Mouse (Mus musculus): ENCODE results near the gene Lrrc15. TPM values are rescaled to one million over a fixed set of nuclear protein-coding genes. Genes with fewer than 3 reads are reported as not detected.

Lrrc15 gene
- polyA plus RNA-seq, 1 experiment from 2014 or later, result 0.46 TPM

GRCm38 (mm10) chr16:30260012-30260635 lies 22.9 kb downstream of the Lrrc15 start:
- H3K9ac ChIP-seq, result no peak overlapping the region
- no peaks in the 10 kb centered on the region for H3K36me3 ChIP-seq
- 73% methylated on average over 15 of the region's 15 CpGs for WGBS
- H3K4me2 ChIP-seq, result no peak overlapping the region
- H3K27ac ChIP-seq (ENCODE audit: poor library complexity, severe bottlenecking), result no peak overlapping the region
- peaks cover 9% of the 10 kb centered on the region; the same call in 1 of the 2 replicates for H3K27me3 ChIP-seq (replicated peaks)
- no peak for ATAC-seq (ENCODE audit: insufficient number of reproducible peaks, low FRiP score)
- no peaks in the 10 kb centered on the region for H3K9me3 ChIP-seq (replicated peaks)
- H3K4me3 ChIP-seq, result no peak overlapping the region
- H3K4me1 ChIP-seq (replicated peaks), result peaks cover 12% of the 10 kb centered on the region

DNA sequence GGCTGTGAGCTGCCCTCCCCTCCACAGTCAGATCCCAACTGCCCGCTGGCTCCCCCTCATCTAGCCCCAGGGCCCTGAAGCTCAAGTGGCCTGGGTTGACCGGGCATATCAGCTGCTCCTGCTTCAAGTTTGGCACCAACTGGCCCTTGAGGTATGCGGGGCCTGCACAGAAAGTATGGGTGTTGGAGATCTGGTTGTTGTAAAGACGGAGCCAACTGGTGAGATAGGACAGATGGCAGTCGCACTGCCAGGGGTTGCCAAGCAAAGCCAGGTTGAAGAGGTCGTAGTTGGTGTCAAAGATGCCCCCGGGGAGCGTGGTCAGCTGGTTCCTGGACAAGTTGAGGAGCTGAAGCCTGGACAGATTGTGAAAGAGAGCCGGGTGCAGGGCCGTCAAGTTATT lies 23.6 kb downstream of the Lrrc15 start:
- ATAC-seq (ENCODE audit: insufficient number of reproducible peaks, low FRiP score), result no peak
- Histone ChIP-seq H3K4me2 (no peak overlapping the region), H3K27me3 (replicated peaks) (peaks cover 9% of the 10 kb centered on the region; the same call in 1 of the 2 replicates), H3K27ac (ENCODE audit: poor library complexity, severe bottlenecking) (no peak overlapping the region), H3K36me3 (no peaks in the 10 kb centered on the region), H3K4me3 (no peak overlapping the region), H3K9ac (no peak overlapping the region), H3K4me1 (replicated peaks) (peaks cover 11% of the 10 kb centered on the region), H3K9me3 (replicated peaks) (no peaks in the 10 kb centered on the region)
- 67% methylated on average over 10 of the region's 10 CpGs for WGBS

- no peak overlapping the region for H3K9ac ChIP-seq
- WGBS, result 83% methylated on average over 7 of the region's 7 CpGs
- no peak overlapping the region for H3K4me2 ChIP-seq
- no peak overlapping the region for H3K27ac ChIP-seq (ENCODE audit: poor library complexity, severe bottlenecking)
- H3K9me3 ChIP-seq (replicated peaks), result no peaks in the 10 kb centered on the region
- ATAC-seq (ENCODE audit: insufficient number of reproducible peaks, low FRiP score), result no peak
- H3K4me1 ChIP-seq (replicated peaks), result peaks cover 11% of the 10 kb centered on the region
- H3K36me3 ChIP-seq, result no peaks in the 10 kb centered on the region
- H3K4me3 ChIP-seq, result no peak overlapping the region
- peaks cover 6% of the 10 kb centered on the region; the same call in 1 of the 2 replicates for H3K27me3 ChIP-seq (replicated peaks)
Observed at GRCm38 (mm10) chr16:30258441-30258840, 24.6 kb downstream of the Lrrc15 start.

GRCm38 (mm10) chr16:30257718-30258117 lies 25.3 kb downstream of the Lrrc15 start:
- Histone ChIP-seq H3K27ac (ENCODE audit: poor library complexity, severe bottlenecking) (no peak overlapping the region), H3K4me3 (no peak overlapping the region), H3K4me1 (replicated peaks) (peaks cover 11% of the 10 kb centered on the region), H3K27me3 (replicated peaks) (peaks cover 6% of the 10 kb centered on the region; the same call in 1 of the 2 replicates), H3K36me3 (no peaks in the 10 kb centered on the region), H3K9ac (no peak overlapping the region), H3K4me2 (no peak overlapping the region), H3K9me3 (replicated peaks) (no peaks in the 10 kb centered on the region)
- 65% methylated on average over 9 of the region's 9 CpGs for WGBS
- no peak for ATAC-seq (ENCODE audit: insufficient number of reproducible peaks, low FRiP score)

- Histone ChIP-seq H3K9me3 (replicated peaks) (no peaks in the 10 kb centered on the region), H3K4me3 (no peak overlapping the region), H3K9ac (no peak overlapping the region), H3K27me3 (replicated peaks) (peaks cover 21% of the 10 kb centered on the region), H3K4me2 (no peak overlapping the region), H3K27ac (ENCODE audit: poor library complexity, severe bottlenecking) (no peak overlapping the region), H3K36me3 (no peaks in the 10 kb centered on the region), H3K4me1 (replicated peaks) (peaks cover 11% of the 10 kb centered on the region)
- no peak for ATAC-seq (ENCODE audit: insufficient number of reproducible peaks, low FRiP score)
- WGBS, result 70% methylated on average over 7 of the region's 7 CpGs
Observed at GRCm38 (mm10) chr16:30255061-30255460, 28.0 kb downstream of the Lrrc15 start.

GRCm38 (mm10) chr16:30253900-30254299 lies 29.2 kb downstream of the Lrrc15 start:
- 68% methylated on average over 9 of the region's 9 CpGs for WGBS
- ATAC-seq (ENCODE audit: insufficient number of reproducible peaks, low FRiP score), result no peak
- no peak overlapping the region for H3K4me3 ChIP-seq
- no peaks in the 10 kb centered on the region for H3K36me3 ChIP-seq
- no peak overlapping the region for H3K9ac ChIP-seq
- H3K27ac ChIP-seq (ENCODE audit: poor library complexity, severe bottlenecking), result no peak overlapping the region
- H3K27me3 ChIP-seq (replicated peaks), result peaks cover 29% of the 10 kb centered on the region
- peaks cover 9% of the 10 kb centered on the region; the same call in 1 of the 2 replicates for H3K4me1 ChIP-seq (replicated peaks)
- H3K9me3 ChIP-seq (replicated peaks), result no peaks in the 10 kb centered on the region
- H3K4me2 ChIP-seq, result no peak overlapping the region

DNA sequence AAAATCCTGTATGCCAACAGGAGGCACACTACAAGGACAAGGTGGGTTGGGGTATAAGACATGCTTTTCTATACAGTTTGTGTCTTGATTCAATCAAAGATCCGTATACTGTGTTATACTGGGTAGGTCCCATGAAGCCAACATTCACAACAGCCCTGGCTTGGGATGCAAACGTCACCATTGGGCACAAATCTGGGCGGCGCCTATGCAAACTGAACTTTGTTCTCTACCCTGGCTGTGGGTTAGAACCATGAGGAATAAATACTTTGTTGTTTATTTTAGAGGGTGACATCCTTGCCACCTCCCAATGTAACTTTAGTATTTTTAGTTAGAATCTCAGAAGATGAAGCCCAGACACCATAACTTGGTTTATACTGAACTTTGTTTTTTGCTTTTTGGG lies 29.7 kb downstream of the Lrrc15 start:
- WGBS, result 82% methylated on average over 4 of the region's 4 CpGs

DNA sequence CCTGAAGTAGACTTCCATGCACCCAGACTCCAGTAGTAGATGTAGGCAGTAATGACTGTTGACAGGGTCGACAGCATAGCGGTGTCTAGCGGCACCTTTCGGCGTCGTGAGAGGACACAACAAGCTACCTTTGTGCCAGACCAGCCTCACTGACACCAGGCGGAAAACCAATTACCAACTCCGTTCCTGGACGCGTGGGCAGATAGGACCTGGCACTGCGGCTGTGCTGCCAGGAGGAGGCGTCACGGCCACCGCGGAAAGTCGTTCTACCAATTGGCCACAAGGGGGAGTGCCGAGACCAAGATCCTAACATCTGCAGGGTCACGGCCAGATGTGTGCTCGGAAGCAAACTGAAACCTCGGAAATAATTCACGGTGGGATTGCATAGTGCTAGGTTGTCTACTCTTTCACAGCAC lies 31.0 kb downstream of the Lrrc15 start:
- H3K4me2 ChIP-seq, result peak overlapping the region; percentile 59
- peaks cover 28% of the 10 kb centered on the region for H3K27me3 ChIP-seq (replicated peaks)
- peak overlapping the region; percentile 23 for H3K4me3 ChIP-seq
- peak; percentile 45; the same call in 1 of the 2 replicates for ATAC-seq (ENCODE audit: insufficient number of reproducible peaks, low FRiP score)
- no peaks in the 10 kb centered on the region for H3K9me3 ChIP-seq (replicated peaks)
- no peak overlapping the region for H3K9ac ChIP-seq
- H3K4me1 ChIP-seq (replicated peaks), result peaks cover 10% of the 10 kb centered on the region; the same call in 1 of the 2 replicates
- no peak overlapping the region for H3K27ac ChIP-seq (ENCODE audit: poor library complexity, severe bottlenecking)
- no peaks in the 10 kb centered on the region for H3K36me3 ChIP-seq
- WGBS, result 2% methylated on average over 21 of the region's 21 CpGs

More for the DNA sequence above, 29.7 kb downstream of the Lrrc15 start:
- Histone ChIP-seq H3K4me3 (no peak overlapping the region), H3K27ac (ENCODE audit: poor library complexity, severe bottlenecking) (no peak overlapping the region), H3K9ac (no peak overlapping the region), H3K36me3 (no peaks in the 10 kb centered on the region), H3K9me3 (replicated peaks) (no peaks in the 10 kb centered on the region), H3K4me2 (no peak overlapping the region), H3K27me3 (replicated peaks) (peaks cover 29% of the 10 kb centered on the region), H3K4me1 (replicated peaks) (peaks cover 10% of the 10 kb centered on the region; the same call in 1 of the 2 replicates)
- ATAC-seq (ENCODE audit: insufficient number of reproducible peaks, low FRiP score), result no peak

- WGBS, result 72% methylated on average over 12 of the region's 12 CpGs
- no peak for ATAC-seq (ENCODE audit: insufficient number of reproducible peaks, low FRiP score)
- H3K4me2 ChIP-seq, result no peak overlapping the region
Observed at GRCm38 (mm10) chr16:30244037-30244700, 38.9 kb downstream of the Lrrc15 start.

DNA sequence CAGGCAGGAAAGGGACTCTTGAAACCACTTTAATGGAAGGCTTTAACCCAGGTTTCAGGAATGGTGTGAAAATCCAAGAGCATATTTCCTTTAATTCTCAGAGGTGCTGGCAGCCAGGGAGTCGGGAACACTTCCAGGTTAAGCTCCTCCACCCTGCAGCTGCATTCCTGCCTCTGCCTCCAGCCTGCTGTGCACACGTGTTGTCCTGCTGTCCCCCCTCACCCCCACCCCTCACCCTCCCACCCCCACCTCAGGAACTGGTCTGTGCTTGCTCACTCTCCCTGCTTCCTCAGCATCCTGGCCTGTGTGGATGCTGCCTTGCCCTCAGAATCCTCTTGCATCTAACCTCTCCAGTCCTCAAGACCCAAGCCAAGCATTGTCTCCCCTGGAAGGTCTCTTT lies 41.4 kb downstream of the Lrrc15 start:
- Histone ChIP-seq H3K27ac (ENCODE audit: poor library complexity, severe bottlenecking) (no peak overlapping the region), H3K9ac (no peak overlapping the region), H3K9me3 (replicated peaks) (peaks cover 5% of the 10 kb centered on the region; the same call in 1 of the 2 replicates), H3K4me2 (peak overlapping the region; percentile 45; the same call in 1 of the 2 replicates), H3K27me3 (replicated peaks) (peaks cover 43% of the 10 kb centered on the region), H3K4me1 (replicated peaks) (peaks cover 19% of the 10 kb centered on the region), H3K4me3 (no peak overlapping the region), H3K36me3 (no peaks in the 10 kb centered on the region)
- ATAC-seq (ENCODE audit: insufficient number of reproducible peaks, low FRiP score), result 0 out of 2 replicates have a peak, but pooled peaks have one; percentile 31
- 19% methylated on average over 2 of the region's 2 CpGs for WGBS

More at GRCm38 (mm10) chr16:30244037-30244700, 38.9 kb downstream of the Lrrc15 start:
- no peak overlapping the region for H3K4me3 ChIP-seq
- peaks cover 21% of the 10 kb centered on the region for H3K27me3 ChIP-seq (replicated peaks)
- H3K9me3 ChIP-seq (replicated peaks), result peaks cover 5% of the 10 kb centered on the region; the same call in 1 of the 2 replicates
- no peaks in the 10 kb centered on the region for H3K36me3 ChIP-seq
- H3K27ac ChIP-seq (ENCODE audit: poor library complexity, severe bottlenecking), result no peak overlapping the region
- peaks cover 22% of the 10 kb centered on the region for H3K4me1 ChIP-seq (replicated peaks)
- H3K9ac ChIP-seq, result no peak overlapping the region

DNA sequence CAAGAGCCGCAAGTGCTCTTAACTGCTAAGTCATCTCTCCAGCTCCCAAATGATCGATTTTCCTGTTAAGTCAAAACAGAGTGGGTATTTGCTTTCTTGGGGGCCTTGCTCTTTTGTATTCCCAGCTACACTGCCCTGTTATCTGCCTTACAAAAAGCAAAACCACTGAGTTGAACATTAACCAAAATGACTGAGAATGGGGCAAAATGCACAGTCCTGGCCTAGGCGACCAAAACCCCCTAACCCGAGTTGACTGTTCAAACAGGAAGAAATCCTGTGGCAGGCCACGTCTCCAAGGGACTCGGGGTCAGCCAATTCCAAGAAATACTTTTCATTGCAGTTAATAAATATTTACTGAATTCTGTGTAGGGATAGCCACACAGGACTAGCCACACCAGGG lies 44.3 kb downstream of the Lrrc15 start:
- H3K27ac ChIP-seq (ENCODE audit: poor library complexity, severe bottlenecking), result no peak overlapping the region
- 68% methylated on average over 6 of the region's 6 CpGs for WGBS
- no peak overlapping the region for H3K9ac ChIP-seq
- H3K27me3 ChIP-seq (replicated peaks), result peaks cover 56% of the 10 kb centered on the region
- peaks cover 30% of the 10 kb centered on the region for H3K4me1 ChIP-seq (replicated peaks)
- no peak overlapping the region for H3K4me3 ChIP-seq
- H3K4me2 ChIP-seq, result no peak overlapping the region
- H3K9me3 ChIP-seq (replicated peaks), result 0 out of 2 replicates have a peak, but pooled peaks cover 3% of the 10 kb centered on the region
- ATAC-seq (ENCODE audit: insufficient number of reproducible peaks, low FRiP score), result no peak
- no peaks in the 10 kb centered on the region for H3K36me3 ChIP-seq
